Mouse (Mus musculus): ENCODE data around the gene Ccdc185. TPM values are rescaled to one million over a fixed set of nuclear protein-coding genes. Genes with fewer than 3 reads are reported as not detected.

Gene Ccdc185
- total RNA-seq, 2 experiments from 2014 or later = not detected

- intact Hi-C loops (cut with DNase I) = no loop called here
Measured at GRCm38 (mm10) chr1:182754865-182755264, 5.9 kb upstream of the Ccdc185 start.

GRCm38 (mm10) chr1:182753694-182754093 lies 4.7 kb upstream of the Ccdc185 start:
- DNase-seq (ENCODE audit: extremely low spot score in 1 of 2, low spot score in 2 of 2) = peak in 1 of 2 experiments; percentile 20
- intact Hi-C loops (cut with DNase I) = no loop called here

More at GRCm38 (mm10) chr1:182754865-182755264, 5.9 kb upstream of the Ccdc185 start:
- no peak for DNase-seq (ENCODE audit: extremely low spot score in 1 of 2, low spot score in 2 of 2)

- DNase-seq (ENCODE audit: extremely low spot score in 1 of 2, low spot score in 2 of 2) = no peak
- intact Hi-C loops (cut with DNase I) = no loop called here
Measured at GRCm38 (mm10) chr1:182751301-182751700, 2.3 kb upstream of the Ccdc185 start.

DNA sequence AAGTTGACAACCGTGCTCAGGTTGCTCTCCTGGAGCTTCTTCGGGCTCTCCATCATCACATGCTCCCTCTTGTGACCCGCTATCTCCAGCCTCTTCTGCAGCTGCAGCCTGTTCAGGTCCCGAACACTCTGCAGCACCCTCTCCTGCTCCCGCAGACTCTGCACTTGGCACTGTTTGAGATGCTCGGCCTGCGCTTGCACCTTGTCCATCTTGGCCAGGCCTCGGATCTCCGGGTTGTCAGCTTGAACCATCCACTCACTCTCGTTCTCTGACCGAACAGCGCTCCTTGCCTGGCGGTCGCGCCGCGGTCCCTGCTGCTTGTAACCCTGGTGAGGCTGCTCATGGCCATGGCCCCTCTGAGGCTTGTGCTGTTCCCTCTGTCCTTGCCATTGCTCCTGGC lies 1.1 kb downstream of the Ccdc185 start:
- intact Hi-C loops (cut with DNase I) = no loop called here
- no peak for DNase-seq (ENCODE audit: extremely low spot score in 1 of 2, low spot score in 2 of 2)

- intact Hi-C loops (cut with DNase I) = no loop called here
- no peak for DNase-seq (ENCODE audit: extremely low spot score in 1 of 2, low spot score in 2 of 2)
Measured at GRCm38 (mm10) chr1:182747081-182747480, 1.9 kb downstream of the Ccdc185 start.

GRCm38 (mm10) chr1:182735891-182736290 lies 13.1 kb downstream of the Ccdc185 start:
- no peak for DNase-seq (ENCODE audit: extremely low spot score in 1 of 2, low spot score in 2 of 2)
- intact Hi-C loops (cut with DNase I) = no loop called here

GRCm38 (mm10) chr1:182732695-182733094 lies 16.3 kb downstream of the Ccdc185 start:
- no peak for DNase-seq (ENCODE audit: extremely low spot score in 1 of 2, low spot score in 2 of 2)
- intact Hi-C loops (cut with DNase I) = no loop called here

DNA sequence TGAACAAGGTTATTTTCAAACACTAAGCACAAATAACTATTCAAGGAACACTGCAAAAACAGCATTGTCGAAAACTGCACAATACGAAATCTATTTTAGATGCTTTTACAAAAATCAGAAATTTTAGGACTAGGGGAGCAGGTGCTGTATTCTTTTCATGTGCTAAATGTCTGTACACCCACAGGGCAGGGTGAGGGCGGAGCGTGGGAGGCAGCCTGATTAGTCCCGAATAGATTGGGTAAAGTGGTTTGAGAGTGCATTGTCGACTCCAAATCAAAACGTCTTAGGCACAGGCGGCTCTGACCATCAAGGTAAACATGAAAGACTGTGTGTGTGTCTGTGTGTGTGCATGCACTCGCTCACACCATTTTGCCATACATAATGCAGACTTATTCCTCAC lies 20.0 kb downstream of the Ccdc185 start:
- no peak for DNase-seq (ENCODE audit: extremely low spot score in 1 of 2, low spot score in 2 of 2)
- intact Hi-C loops (cut with DNase I) = no loop called here

- DNase-seq (ENCODE audit: extremely low spot score in 1 of 2, low spot score in 2 of 2) = no peak
- intact Hi-C loops (cut with DNase I) = no loop called here
Measured at GRCm38 (mm10) chr1:182727541-182727940, 21.4 kb downstream of the Ccdc185 start.

- intact Hi-C loops (cut with DNase I) = no loop called here
- DNase-seq (ENCODE audit: extremely low spot score in 1 of 2, low spot score in 2 of 2) = no peak
Measured at GRCm38 (mm10) chr1:182714236-182714935, 34.6 kb downstream of the Ccdc185 start.

DNA sequence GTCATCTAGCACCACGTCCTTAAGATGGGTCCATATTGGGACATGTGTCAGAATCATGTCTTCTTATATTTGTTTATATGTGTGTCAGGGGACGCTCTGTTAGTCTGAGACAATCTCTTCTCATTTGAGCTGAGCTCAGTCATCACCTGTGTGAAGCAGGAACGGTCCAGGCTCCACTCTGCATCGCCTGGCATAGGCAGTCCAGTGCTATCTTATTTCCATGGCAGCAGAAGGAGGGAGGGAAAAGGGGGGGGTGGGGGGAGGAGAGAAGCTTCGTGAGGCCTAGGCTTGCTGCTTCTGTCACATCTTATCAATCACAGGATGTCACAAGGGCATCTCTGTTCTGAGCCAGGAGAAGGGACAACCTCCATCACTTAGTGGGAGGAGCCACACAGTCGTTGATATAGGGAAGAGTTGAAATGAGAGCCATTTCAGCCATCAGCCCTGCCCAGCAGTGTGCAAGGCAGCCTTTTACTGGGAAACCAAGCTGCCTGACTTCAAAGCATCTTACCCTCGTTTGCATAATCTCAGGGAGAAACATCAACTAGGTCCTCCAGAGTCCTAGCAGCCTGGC lies 37.5 kb downstream of the Ccdc185 start:
- DNase-seq (ENCODE audit: extremely low spot score in 1 of 2, low spot score in 2 of 2) = no peak
- intact Hi-C loops (cut with DNase I) = no loop called here

GRCm38 (mm10) chr1:182707459-182707858 lies 41.5 kb downstream of the Ccdc185 start:
- intact Hi-C loops (cut with DNase I) = no loop called here
- DNase-seq (ENCODE audit: extremely low spot score in 1 of 2, low spot score in 2 of 2) = no peak

- DNase-seq (ENCODE audit: extremely low spot score in 1 of 2, low spot score in 2 of 2) = no peak
- intact Hi-C loops (cut with DNase I) = no loop called here
Measured at GRCm38 (mm10) chr1:182704882-182705281, 44.1 kb downstream of the Ccdc185 start.

DNA sequence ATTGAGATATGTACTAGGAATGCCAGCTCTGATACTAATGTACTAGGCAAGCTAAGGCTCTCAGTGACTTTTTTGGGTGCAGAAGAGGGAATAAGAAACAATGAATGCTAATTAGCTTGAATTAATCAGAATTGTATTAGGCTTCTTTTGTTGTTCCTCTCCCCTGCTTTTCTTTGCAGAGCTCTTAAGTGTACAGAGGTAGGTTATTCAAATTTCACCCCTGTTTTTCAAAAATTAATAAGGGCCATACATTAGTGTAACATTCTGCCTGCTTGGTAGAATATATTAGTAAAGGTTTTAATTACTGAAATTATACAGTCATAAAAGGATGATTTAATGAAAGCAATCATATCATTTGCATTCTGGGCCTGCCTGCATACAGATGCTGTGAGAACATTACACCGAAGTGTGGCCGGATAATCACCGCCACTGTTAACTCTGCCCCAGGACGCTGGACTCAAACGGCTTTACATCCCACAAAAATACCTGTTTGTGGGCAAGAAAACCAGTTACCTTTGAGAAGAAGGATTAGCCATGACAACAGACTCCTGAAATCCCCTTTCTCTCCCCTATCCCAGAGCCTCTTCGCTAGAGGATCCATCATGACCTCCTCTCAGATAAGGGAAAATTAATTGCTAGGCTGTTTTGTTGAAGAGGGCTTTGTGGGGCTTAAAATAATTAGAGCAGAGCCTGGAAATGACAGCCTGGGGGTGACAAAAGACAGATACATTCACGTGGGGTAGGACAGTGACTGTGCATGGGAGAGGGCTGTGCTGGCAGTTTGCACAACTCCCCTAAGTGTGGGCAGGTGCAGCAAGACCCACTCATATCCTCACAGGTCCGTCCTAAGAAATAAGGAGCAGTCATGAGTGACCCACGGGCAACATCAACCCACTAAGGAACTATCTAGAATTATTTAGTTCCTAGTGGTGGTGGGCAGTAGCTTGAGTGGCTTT lies 49.3 kb downstream of the Ccdc185 start:
- intact Hi-C loops (cut with DNase I) = no loop called here

More for the DNA sequence above, 49.3 kb downstream of the Ccdc185 start:
- DNase-seq (ENCODE audit: extremely low spot score in 1 of 2, low spot score in 2 of 2) = no peak

Other genes starting within 250 kb of the Ccdc185 start
- gene Capn2, start 231.6 kb downstream of the Ccdc185 start, total RNA-seq (2021) = 10 to 100 TPM; 59.9 to 64.6 TPM
- gene Capn8, start 184.2 kb downstream of the Ccdc185 start, total RNA-seq (2021) = not detected
- gene Susd4, start 14.7 kb upstream of the Ccdc185 start, total RNA-seq (2021) = 10 to 100 TPM; 75.2 to 78.9 TPM
- gene Tlr5, start 205.6 kb upstream of the Ccdc185 start, total RNA-seq (2021) = under 1 TPM; 0.34 to 0.45 TPM

Data from left cerebral cortex, postnatal 10 days (tissue).